Mouse (Mus musculus) heart, postnatal 0 days (tissue): Measurements from ENCODE around the gene Gm20721. TPM values are rescaled to one million over a fixed set of nuclear protein-coding genes. Genes with fewer than 3 reads are reported as not detected.

Source experiments
- ATAC-seq: fragments of 200-750 bp; cut with Nextera tagmentation; 2 replicates; pipeline ENCODE4 v1.8.0; 2017; ENCODE audit warnings: low read depth, moderate number of reproducible peaks, moderate library complexity; ENCODE audit not compliant: insufficient read depth
- DNase-seq: peaks from one replicate; pipeline ENCODE4 v3.0.0-alpha.2; 2016; ENCODE audit warnings: low spot score
- H3K27ac ChIP-seq: fragments of 300-500 bp; sonication (generic); 2 replicates; pipeline ENCODE4 v1.5.1; 2014; ENCODE audit warnings: low read depth, mild to moderate bottlenecking
- H3K27me3 ChIP-seq: fragments of 300-500 bp; sonication (generic); 2 replicates; pipeline ENCODE4 v1.6.1; 2014; ENCODE audit warnings: low read length, mixed read lengths; ENCODE audit not compliant: control insufficient read depth, insufficient read depth
- H3K36me3 ChIP-seq: fragments of 300-500 bp; sonication (generic); replicated peaks from 2 replicates; pipeline ENCODE4 v1.6.1; 2014; ENCODE audit warnings: low read length, mixed read lengths; ENCODE audit not compliant: control insufficient read depth, insufficient read depth
- H3K4me1 ChIP-seq: fragments of 300-500 bp; sonication (generic); 2 replicates; pipeline ENCODE4 v1.6.1; 2014; ENCODE audit warnings: antibody characterized with exemption; ENCODE audit not compliant: control insufficient read depth, insufficient read depth
- H3K4me2 ChIP-seq: fragments of 300-500 bp; sonication (generic); 2 replicates; pipeline ENCODE4 v1.6.1; 2014; ENCODE audit warnings: low read depth, mild to moderate bottlenecking, low read length, moderate library complexity
- H3K4me3 ChIP-seq: fragments of 300-500 bp; sonication (generic); 2 replicates; pipeline ENCODE4 v1.5.1; 2014; ENCODE audit warnings: low read depth, low read length
- H3K9ac ChIP-seq: fragments of 300-500 bp; sonication (generic); replicated peaks from 2 replicates; pipeline ENCODE4 v1.6.1; 2014; ENCODE audit warnings: low read depth, low read length, mixed read lengths
- H3K9me3 ChIP-seq: fragments of 300-500 bp; sonication (generic); replicated peaks from 2 replicates; pipeline ENCODE4 v1.6.1; 2016; ENCODE audit warnings: low read length; ENCODE audit not compliant: control insufficient read depth
- CTCF ChIP-seq: IDR thresholded peaks from 2 replicates; pipeline ENCODE4 v1.5.1; 2016; ENCODE audit warnings: antibody characterized with exemption, control low read depth, low read depth
- EP300 ChIP-seq: IDR thresholded peaks from 2 replicates; pipeline ENCODE4 v1.6.1; 2016; ENCODE audit warnings: antibody characterized with exemption, low read depth
- WGBS: fragments of 180-500 bp; shearing (Covaris S2); extraction: QIAGEN DNeasy Blood & Tissue Kit; methylation state at CpG from one replicate; pipeline ENCODE4 v1.1.7; 2014; 5-methylcytosine and 5-hydroxymethylcytosine counted together
- polyA plus RNA-seq: library from polyadenylated mRNA; unstranded; fragments of >200 nt; fragmentation: Nextera tagmentation; extraction: Ambion mirVana; gene quantifications from 2 replicates; pipeline ENCODE4 v1.2.1, GENCODE M21; 2015
- total RNA-seq: library from RNA; depleted of rRNA; stranded (reverse); fragments of >200 nt; gene quantifications from 2 replicates; pipeline ENCODE4 v1.2.3, GENCODE M21; 2014; ENCODE audit warnings: low replicate concordance

Gene Gm20721
- total and polyA plus RNA-seq, 2 experiments from 2014 or later, result 11.3 TPM; not detected in 1

- Histone ChIP-seq H3K36me3 (peaks cover 13% of the 10 kb centered on the region; the same call in 1 of the 2 replicates), H3K4me2 (no peak overlapping the region), H3K27ac (no peak overlapping the region), H3K27me3 (no peaks in the 10 kb centered on the region), H3K9ac (no peak overlapping the region; the same call in 1 of the 2 replicates), H3K4me3 (no peak overlapping the region), H3K4me1 (peaks cover 70% of the 10 kb centered on the region), H3K9me3 (no peaks in the 10 kb centered on the region)
- no peak for TF ChIP-seq EP300
- no peak for TF ChIP-seq CTCF
- WGBS, result 74% methylated on average over 13 of the region's 13 CpGs
- ATAC-seq (no peak), DNase-seq (no peak)
These were observed 9.2 kb downstream of the Gm20721 start for GRCm38 (mm10) chr2:174337275-174337674.

GRCm38 (mm10) chr2:174334415-174334814 is 12.1 kb downstream of the Gm20721 start:
- Histone ChIP-seq H3K27ac (peak overlapping the region; percentile 58; the same call in 1 of the 2 replicates), H3K4me3 (peak overlapping the region; percentile 5; the same call in 1 of the 2 replicates), H3K4me1 (peaks cover 53% of the 10 kb centered on the region), H3K9ac (peak overlapping the region; percentile 33; the same call in 1 of the 2 replicates), H3K9me3 (no peaks in the 10 kb centered on the region), H3K4me2 (peak overlapping the region; percentile 78), H3K36me3 (peaks cover 7% of the 10 kb centered on the region; the same call in 1 of the 2 replicates), H3K27me3 (no peaks in the 10 kb centered on the region)
- 37% methylated on average over 10 of the region's 10 CpGs for WGBS
- no peak for TF ChIP-seq CTCF
- DNase-seq (no peak), ATAC-seq (no peak)

- peak overlapping the region; percentile 100 for H3K4me3 ChIP-seq
- H3K27me3 ChIP-seq, result no peaks in the 10 kb centered on the region
- ATAC-seq, result no peak
These were observed 13.1 kb downstream of the Gm20721 start for GRCm38 (mm10) chr2:174333239-174333890.

GRCm38 (mm10) chr2:174331282-174332030 is 15.1 kb downstream of the Gm20721 start:
- TF ChIP-seq CTCF (no peak), EP300 (no peak)
- ATAC-seq (no peak), DNase-seq (no peak)
- Histone ChIP-seq H3K36me3 (peaks cover 3% of the 10 kb centered on the region; the same call in 1 of the 2 replicates), H3K27me3 (no peaks in the 10 kb centered on the region), H3K27ac (peak overlapping the region; percentile 100), H3K4me2 (peak overlapping the region; percentile 78), H3K9ac (peak overlapping the region; percentile 100), H3K4me3 (peak overlapping the region; percentile 100), H3K4me1 (peaks cover 36% of the 10 kb centered on the region), H3K9me3 (no peaks in the 10 kb centered on the region)
- WGBS, result 13% methylated on average over 12 of the region's 12 CpGs

More at GRCm38 (mm10) chr2:174333239-174333890, 13.1 kb downstream of the Gm20721 start:
- peaks cover 47% of the 10 kb centered on the region for H3K4me1 ChIP-seq
- H3K36me3 ChIP-seq, result peaks cover 7% of the 10 kb centered on the region; the same call in 1 of the 2 replicates
- H3K9ac ChIP-seq, result no peak overlapping the region
- H3K27ac ChIP-seq, result peak overlapping the region; percentile 100
- H3K9me3 ChIP-seq, result no peaks in the 10 kb centered on the region
- DNase-seq, result no peak
- 41% methylated on average over 7 of the region's 7 CpGs for WGBS
- TF ChIP-seq CTCF (no peak), EP300 (no peak)
- H3K4me2 ChIP-seq, result peak overlapping the region; percentile 78

GRCm38 (mm10) chr2:174330616-174331191 is 15.8 kb downstream of the Gm20721 start:
- peak; percentile 57 for ATAC-seq
- H3K9ac ChIP-seq, result peak overlapping the region; percentile 100
- under 1% methylated on average over 43 of the region's 48 CpGs for WGBS
- DNase-seq, result peak; percentile 70
- H3K4me2 ChIP-seq, result peak overlapping the region; percentile 78
- no peaks in the 10 kb centered on the region for H3K9me3 ChIP-seq
- H3K4me1 ChIP-seq, result peaks cover 36% of the 10 kb centered on the region
- peak overlapping the region; percentile 100 for H3K4me3 ChIP-seq
- H3K27me3 ChIP-seq, result no peaks in the 10 kb centered on the region
- peak; percentile 18; the same call in 1 of the 2 replicates for TF ChIP-seq CTCF
- TF ChIP-seq EP300, result no peak
- no peaks in the 10 kb centered on the region for H3K36me3 ChIP-seq
- peak overlapping the region; percentile 100 for H3K27ac ChIP-seq
